ENCODE assay signal across 12 mouse cellular contexts in the genomic region with DNA sequence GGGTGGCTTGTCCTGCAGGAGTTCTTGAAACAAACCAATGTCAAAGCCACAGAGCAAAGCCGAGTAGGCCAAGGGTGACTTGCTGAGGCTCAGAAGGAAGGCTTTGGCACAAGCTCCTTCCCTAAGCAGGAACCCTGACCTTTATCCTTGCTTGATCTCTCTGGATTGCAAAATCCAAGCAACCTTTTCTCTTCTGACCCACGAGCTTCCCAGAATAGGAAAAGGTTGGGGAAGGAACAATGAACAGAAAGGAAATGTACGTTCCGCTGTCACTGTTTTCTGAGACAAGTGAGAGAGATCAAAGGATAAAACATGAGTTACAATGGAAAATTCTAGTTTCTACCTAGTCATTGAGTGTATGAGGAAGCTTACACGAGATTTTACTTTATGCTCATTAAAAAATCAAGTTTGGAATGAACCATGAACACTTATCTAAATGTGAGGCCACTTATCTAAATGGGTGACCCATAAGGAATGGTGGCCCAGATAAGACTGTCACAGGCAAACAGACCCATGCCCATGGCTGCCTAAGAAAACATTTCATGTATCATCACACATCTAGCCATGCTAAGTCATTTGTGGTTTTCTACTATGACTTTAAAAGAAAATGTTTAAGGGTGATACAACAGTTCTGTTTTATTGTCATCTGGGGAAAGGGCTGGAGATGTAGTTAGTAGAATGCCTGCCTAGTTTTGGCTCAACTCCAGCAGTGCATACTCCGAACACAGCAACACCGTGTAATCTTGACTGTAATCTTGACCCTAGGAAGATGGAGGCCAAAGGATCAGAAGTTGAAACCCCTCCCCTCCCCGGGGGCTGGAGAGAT.
DNase-seq lines count a peak whose midpoint lies in the region; ATAC-seq and TF ChIP-seq lines count a peak whose summit lies in the region.
"Had no signal": no experiment of that assay in that cellular context is flagged by ENCODE, and none has a peak within 500 bp of the region (broad histone marks: within the 10 kb centered on the region; RNA-seq: fewer than 3 reads in every experiment).

No protein-coding gene starts in this region.

- no peaks in the 10 kb centered on the region for H3K36me3 ChIP-seq in G1E (replicated peaks)
- H3K36me3 ChIP-seq in liver, embryonic 11.5 days (ENCODE audit: control insufficient read depth, insufficient read depth, low read length), result no peaks in the 10 kb centered on the region
- no peaks in the 10 kb centered on the region for H3K36me3 ChIP-seq in hindbrain, embryonic 11.5 days (ENCODE audit: control insufficient read depth, insufficient read depth, low read length)
- no peaks in the 10 kb centered on the region for H3K36me3 ChIP-seq in hindbrain, embryonic 14.5 days (replicated peaks; ENCODE audit: control insufficient read depth, insufficient read depth)
- H3K36me3 ChIP-seq in forebrain, postnatal 0 days (ENCODE audit: insufficient read depth), result no peaks in the 10 kb centered on the region

- H3K27me3 ChIP-seq in G1E (ENCODE audit: insufficient read depth, low read length), result peaks cover 5% of the 10 kb centered on the region; the same call in 1 of the 2 replicates
- no peaks in the 10 kb centered on the region for H3K27me3 ChIP-seq in liver, embryonic 11.5 days (replicated peaks; ENCODE audit: control insufficient read depth, insufficient read depth, low read length)
- H3K27me3 ChIP-seq in hindbrain, embryonic 11.5 days (ENCODE audit: control insufficient read depth, insufficient read depth, low read length), result no peaks in the 10 kb centered on the region
- no peaks in the 10 kb centered on the region for H3K27me3 ChIP-seq in hindbrain, embryonic 14.5 days (ENCODE audit: control insufficient read depth, insufficient read depth, low read length)
- no peaks in the 10 kb centered on the region for H3K27me3 ChIP-seq in forebrain, postnatal 0 days (ENCODE audit: insufficient read depth, low read length)

- peak; percentile 93 for ATAC-seq in G1E (ENCODE audit: extremely low read depth, insufficient number of reproducible peaks, low FRiP score, poor library complexity, severe bottlenecking)
- ATAC-seq in liver, embryonic 11.5 days (replicated peaks; ENCODE audit: low FRiP score), result peak; percentile 74
- ATAC-seq in hindbrain, embryonic 11.5 days (ENCODE audit: low FRiP score), result no peak
- ATAC-seq in hindbrain, embryonic 14.5 days (ENCODE audit: low FRiP score), result no peak
- no peak for ATAC-seq in forebrain, postnatal 0 days
- ATAC-seq: forebrain, embryonic 14.5 days had no signal

- TF ChIP-seq CTCF in gastrocnemius, adult 2 months (IDR thresholded peaks at IDR 0.05), result no peak
- no peak for TF ChIP-seq CTCF in G1E (IDR thresholded peaks at IDR 0.05; ENCODE audit: low read depth, low read length)
- no peak for TF ChIP-seq CTCF in forebrain, postnatal 0 days (IDR thresholded peaks at IDR 0.05; ENCODE audit: low read depth)

- no peak for DNase-seq in gastrocnemius, adult 2 months
- DNase-seq in gastrocnemius, postnatal 10 days, result no peak
- peak; percentile 41 for DNase-seq in G1E (ENCODE audit: low spot score)
- DNase-seq in induced T-regulatory cell, adult 2 months (ENCODE audit: low read depth), result peak; percentile 60
- DNase-seq in liver, embryonic 11.5 days (ENCODE audit: low spot score), result no peak
- DNase-seq in hindbrain, embryonic 11.5 days (ENCODE audit: low spot score), result no peak
- DNase-seq in hindbrain, embryonic 14.5 days (ENCODE audit: low spot score), result no peak
- DNase-seq in forebrain, postnatal 0 days, result no peak
- DNase-seq: cerebellum, postnatal 25 days; heart, postnatal 10 days; right cerebral cortex, postnatal 25 days had no signal

- no peak overlapping the region for H3K4me3 ChIP-seq in gastrocnemius, adult 2 months
- H3K4me3 ChIP-seq in G1E (ENCODE audit: low read depth, low read length), result no peak overlapping the region; the same call in 1 of the 2 replicates
- H3K4me3 ChIP-seq in liver, embryonic 11.5 days (ENCODE audit: low read depth, low read length), result no peak overlapping the region
- H3K4me3 ChIP-seq in hindbrain, embryonic 11.5 days (ENCODE audit: low read depth, low read length), result no peak overlapping the region
- H3K4me3 ChIP-seq in hindbrain, embryonic 14.5 days (replicated peaks; ENCODE audit: low read length), result no peak overlapping the region
- H3K4me3 ChIP-seq in forebrain, postnatal 0 days (ENCODE audit: low read depth, low read length), result no peak overlapping the region

- intact Hi-C loops in gastrocnemius, adult 2 months (cut with DNase I), result no loop called here

- peak overlapping the region; percentile 46 for H3K27ac ChIP-seq in gastrocnemius, adult 2 months
- no peak overlapping the region for H3K27ac ChIP-seq in liver, embryonic 11.5 days (ENCODE audit: low read depth, low read length)
- no peak overlapping the region for H3K27ac ChIP-seq in hindbrain, embryonic 11.5 days (ENCODE audit: low read depth, low read length)
- no peak overlapping the region for H3K27ac ChIP-seq in hindbrain, embryonic 14.5 days
- H3K27ac ChIP-seq in forebrain, postnatal 0 days (ENCODE audit: low read depth, low read length), result no peak overlapping the region

- H3K9ac ChIP-seq in liver, embryonic 11.5 days (ENCODE audit: low read depth, low read length), result no peak overlapping the region
- H3K9ac ChIP-seq in hindbrain, embryonic 11.5 days (ENCODE audit: low read depth, low read length), result no peak overlapping the region
- no peak overlapping the region for H3K9ac ChIP-seq in hindbrain, embryonic 14.5 days
- no peak overlapping the region for H3K9ac ChIP-seq in forebrain, postnatal 0 days

- peaks cover 63% of the 10 kb centered on the region for H3K4me1 ChIP-seq in G1E (ENCODE audit: insufficient read depth, low read depth, low read length)
- H3K4me1 ChIP-seq in liver, embryonic 11.5 days (replicated peaks; ENCODE audit: control insufficient read depth, insufficient read depth, low read length), result peaks cover 4% of the 10 kb centered on the region; the same call in 1 of the 2 replicates
- H3K4me1 ChIP-seq in hindbrain, embryonic 11.5 days (replicated peaks; ENCODE audit: control insufficient read depth, insufficient read depth, low read length), result no peaks in the 10 kb centered on the region
- no peaks in the 10 kb centered on the region for H3K4me1 ChIP-seq in hindbrain, embryonic 14.5 days (replicated peaks; ENCODE audit: control insufficient read depth, insufficient read depth, low read length)
- no peaks in the 10 kb centered on the region for H3K4me1 ChIP-seq in forebrain, postnatal 0 days (ENCODE audit: insufficient read depth)

- peaks cover 8% of the 10 kb centered on the region for H3K9me3 ChIP-seq in G1E (replicated peaks)
- no peaks in the 10 kb centered on the region for H3K9me3 ChIP-seq in liver, embryonic 11.5 days (ENCODE audit: control insufficient read depth, low read length)
- H3K9me3 ChIP-seq in hindbrain, embryonic 11.5 days (ENCODE audit: control insufficient read depth, low read length), result no peaks in the 10 kb centered on the region
- no peaks in the 10 kb centered on the region for H3K9me3 ChIP-seq in hindbrain, embryonic 14.5 days (ENCODE audit: control insufficient read depth, low read length)
- no peaks in the 10 kb centered on the region for H3K9me3 ChIP-seq in forebrain, postnatal 0 days (ENCODE audit: low read length)

- WGBS in liver, embryonic 11.5 days, result 54% methylated on average over 8 of the region's 8 CpGs
- WGBS in hindbrain, embryonic 11.5 days, result 83% methylated on average over 8 of the region's 8 CpGs
- 77% methylated on average over 8 of the region's 8 CpGs for WGBS in hindbrain, embryonic 14.5 days
- WGBS in forebrain, postnatal 0 days, result 85% methylated on average over 8 of the region's 8 CpGs

- no peak overlapping the region for H3K4me2 ChIP-seq in liver, embryonic 11.5 days
- H3K4me2 ChIP-seq in hindbrain, embryonic 11.5 days (replicated peaks; ENCODE audit: low read depth, low read length), result no peak overlapping the region
- H3K4me2 ChIP-seq in hindbrain, embryonic 14.5 days (replicated peaks), result no peak overlapping the region
- no peak overlapping the region for H3K4me2 ChIP-seq in forebrain, postnatal 0 days (ENCODE audit: low read depth)

Comparison
In these comparisons a context has a peak if more than half of its experiments do, and no peak if none do; other contexts are left out.
1. DNase-seq: peak in G1E (single experiment) and induced T-regulatory cell, adult 2 months (single experiment); none in gastrocnemius, adult 2 months (single experiment), gastrocnemius, postnatal 10 days (single experiment), liver, embryonic 11.5 days (single experiment), hindbrain, embryonic 11.5 days (single experiment), hindbrain, embryonic 14.5 days (single experiment) and forebrain, postnatal 0 days (single experiment).
2. ATAC-seq: peak in G1E (single experiment) and liver, embryonic 11.5 days (single experiment); none in hindbrain, embryonic 11.5 days (single experiment), hindbrain, embryonic 14.5 days (single experiment) and forebrain, postnatal 0 days (single experiment).